Mouse (Mus musculus) embryonic fibroblast, embryonic 13.5 days (primary cell): ENCODE results near the gene Btbd7.

Experiments used
- CTCF ChIP-seq: IDR thresholded peaks from 2 replicates; pipeline ENCODE4 v1.5.1; 2011; ENCODE audit warnings: mild to moderate bottlenecking, control low read depth, low read length, moderate library complexity, borderline replicate concordance; ENCODE audit not compliant: insufficient read depth
- POLR2A ChIP-seq: IDR thresholded peaks from 2 replicates; pipeline ENCODE4 v1.6.1; 2011; ENCODE audit warnings: low read depth, mild to moderate bottlenecking, control low read depth, low read length, moderate library complexity

- no peak for TF ChIP-seq POLR2A
- no peak for TF ChIP-seq CTCF
These were observed 51.9 kb downstream of the Btbd7 start for GRCm38 (mm10) chr12:102826399-102826798.
